Mouse (Mus musculus): ENCODE data around the gene Pan3.

DNA sequence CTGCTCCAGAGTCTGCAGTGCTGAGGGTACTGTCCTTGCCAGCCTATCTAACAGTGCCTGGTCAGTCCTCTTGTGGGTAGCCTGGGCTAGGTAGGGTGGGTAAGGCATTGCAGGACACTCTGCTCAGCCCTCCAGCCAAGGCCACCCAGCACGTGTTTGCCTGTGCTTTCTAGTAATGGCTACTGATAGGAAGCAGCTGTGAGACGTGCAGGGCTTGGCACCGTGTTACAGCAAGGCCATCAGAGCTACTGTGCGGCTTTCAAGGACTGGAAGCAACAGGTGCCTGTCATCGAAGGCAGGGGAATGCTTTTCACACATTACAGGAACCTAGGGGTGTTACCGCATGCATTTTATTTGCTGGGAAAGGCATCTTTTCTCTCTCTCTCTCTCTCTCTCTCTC is 147.0 kb downstream of the Pan3 start:
- TF ChIP-seq CTCF (IDR thresholded peaks at IDR 0.05; ENCODE audit: low read depth, low read length), result no peak
- no peak for TF ChIP-seq POLR2A (IDR thresholded peaks at IDR 0.05; ENCODE audit: borderline replicate concordance, low read depth, low read length)

Measured in bone marrow macrophage, adult 2 months (primary cell).